Mouse (Mus musculus) midbrain, embryonic 11.5 days (tissue): ENCODE results near the gene Lrrc20. TPM values are rescaled to one million over a fixed set of nuclear protein-coding genes. Genes with fewer than 3 reads are reported as not detected.

Experiments used
- ATAC-seq: fragments of 200-750 bp; cut with Nextera tagmentation; 2 replicates; pipeline ENCODE4 v1.8.0; 2017; ENCODE audit warnings: moderate TSS enrichment, moderate library complexity; ENCODE audit not compliant: low FRiP score
- DNase-seq: peaks from one replicate; pipeline ENCODE4 v3.0.0; 2015; ENCODE audit warnings: low spot score; ENCODE audit errors: missing footprints
- H3K27ac ChIP-seq: fragments of 300-500 bp; sonication (generic); 2 replicates; pipeline ENCODE4 v1.5.1; 2014; ENCODE audit warnings: low read depth, low read length
- H3K27me3 ChIP-seq: fragments of 300-500 bp; sonication (generic); 2 replicates; pipeline ENCODE4 v1.6.1; 2014; ENCODE audit warnings: mild to moderate bottlenecking, low read length, moderate library complexity, mixed read lengths; ENCODE audit not compliant: control insufficient read depth, insufficient read depth
- H3K36me3 ChIP-seq: fragments of 300-500 bp; sonication (generic); 2 replicates; pipeline ENCODE4 v1.6.1; 2014; ENCODE audit warnings: mild to moderate bottlenecking, low read length, moderate library complexity, mixed read lengths; ENCODE audit not compliant: control insufficient read depth, insufficient read depth
- H3K4me1 ChIP-seq: fragments of 300-500 bp; sonication (generic); 2 replicates; pipeline ENCODE4 v1.6.1; 2014; ENCODE audit warnings: low read length; ENCODE audit not compliant: control insufficient read depth, insufficient read depth
- H3K4me2 ChIP-seq: fragments of 300-500 bp; sonication (generic); 2 replicates; pipeline ENCODE4 v1.6.1; 2014; ENCODE audit warnings: mild to moderate bottlenecking, moderate library complexity
- H3K4me3 ChIP-seq: fragments of 300-500 bp; sonication (generic); 2 replicates; pipeline ENCODE4 v1.5.1; 2014; ENCODE audit warnings: low read depth, low read length
- H3K9ac ChIP-seq: fragments of 300-500 bp; sonication (generic); 2 replicates; pipeline ENCODE4 v1.6.1; 2014; ENCODE audit warnings: low read length
- H3K9me3 ChIP-seq: fragments of 300-500 bp; sonication (generic); 2 replicates; pipeline ENCODE4 v1.6.1; 2016; ENCODE audit warnings: low read length; ENCODE audit not compliant: control insufficient read depth
- WGBS: fragments of 180-500 bp; shearing (Covaris S2); extraction: QIAGEN DNeasy Blood & Tissue Kit; methylation state at CpG from one replicate; pipeline ENCODE4 v1.1.7; 2014; 5-methylcytosine and 5-hydroxymethylcytosine counted together
- polyA plus RNA-seq: library from polyadenylated mRNA; unstranded; fragments of >200 nt; fragmentation: Nextera tagmentation; extraction: Ambion mirVana; gene quantifications from 2 replicates; pipeline ENCODE4 v1.2.1, GENCODE M21; 2014

Lrrc20 gene
- polyA plus RNA-seq, 1 experiment from 2014 or later = 9.8 TPM

DNA sequence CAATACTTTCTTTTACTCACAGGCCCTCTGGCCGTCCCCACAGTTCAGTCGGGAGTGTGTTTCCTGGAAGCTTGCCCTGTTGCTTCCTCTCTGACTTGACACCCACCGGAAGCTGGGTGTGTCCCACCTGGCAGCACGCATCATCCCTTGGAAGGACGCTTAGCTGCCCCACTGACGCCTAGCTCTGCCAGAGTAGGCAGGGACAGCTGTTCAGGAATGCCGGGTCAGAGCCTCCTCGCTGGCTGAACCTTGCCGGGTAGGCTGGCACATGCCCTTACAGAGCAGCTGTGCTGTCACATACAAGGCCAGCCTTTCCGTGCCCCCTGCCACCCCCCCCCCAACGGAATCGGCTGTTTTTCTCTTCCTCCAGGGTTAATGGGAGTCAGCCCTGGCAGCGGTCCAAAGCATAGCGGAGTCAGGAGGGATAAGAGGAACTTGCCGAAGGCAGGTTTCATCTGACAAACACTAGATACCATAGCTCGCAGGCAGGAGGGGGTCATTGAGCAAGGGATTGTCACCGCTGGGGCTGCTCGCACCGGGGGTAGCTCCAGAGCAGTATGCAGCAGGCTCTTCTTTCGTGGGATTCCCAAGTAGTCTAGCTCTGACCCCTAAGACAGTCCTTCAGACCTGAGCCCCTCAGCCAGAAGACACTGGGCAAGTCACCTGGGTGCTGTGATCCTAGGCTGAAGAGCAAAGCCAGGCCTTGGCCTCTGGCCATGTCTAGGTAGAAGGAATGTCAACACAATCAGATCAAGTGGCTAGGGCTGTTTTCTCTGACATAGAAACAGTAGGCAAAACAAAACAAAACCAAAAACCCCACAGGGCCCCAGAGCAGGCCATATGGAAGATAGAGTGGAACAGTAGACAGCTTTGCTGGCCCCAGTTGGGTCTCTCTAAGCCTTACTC, 60.8 kb downstream of the Lrrc20 start:
- no peak overlapping the region for H3K4me3 ChIP-seq
- H3K27ac ChIP-seq = no peak overlapping the region
- H3K27me3 ChIP-seq = no peaks in the 10 kb centered on the region
- H3K9me3 ChIP-seq = no peaks in the 10 kb centered on the region
- no peak overlapping the region for H3K4me2 ChIP-seq
- H3K4me1 ChIP-seq = peaks cover 28% of the 10 kb centered on the region
- no peak overlapping the region for H3K9ac ChIP-seq
- H3K36me3 ChIP-seq = no peaks in the 10 kb centered on the region
- no peak for ATAC-seq
- 69% methylated on average over 20 of the region's 20 CpGs for WGBS
- DNase-seq = peak; percentile 87

DNA sequence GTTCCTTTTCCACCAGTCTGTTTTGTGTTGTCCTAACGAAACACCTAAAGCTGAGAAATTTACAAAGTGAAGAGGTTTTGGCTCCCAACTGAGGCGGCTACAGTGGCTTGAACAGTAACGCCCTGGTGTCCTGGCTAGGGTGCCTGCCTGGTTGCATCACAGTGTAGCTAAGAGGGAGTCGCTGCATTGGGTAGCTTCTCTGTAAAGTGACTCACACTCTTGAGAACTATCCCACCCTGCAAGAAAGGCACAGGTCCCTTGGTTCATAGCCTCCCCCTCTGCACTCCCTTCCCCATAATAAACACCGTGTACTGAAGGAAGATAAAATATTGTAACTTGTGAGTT, 61.4 kb downstream of the Lrrc20 start:
- DNase-seq (no peak), ATAC-seq (no peak)
- no peak overlapping the region for H3K4me3 ChIP-seq
- peaks cover 28% of the 10 kb centered on the region for H3K4me1 ChIP-seq
- no peak overlapping the region for H3K9ac ChIP-seq
- WGBS = 83% methylated on average over 5 of the region's 5 CpGs
- no peaks in the 10 kb centered on the region for H3K27me3 ChIP-seq
- H3K27ac ChIP-seq = no peak overlapping the region
- no peaks in the 10 kb centered on the region for H3K36me3 ChIP-seq
- no peak overlapping the region for H3K4me2 ChIP-seq
- H3K9me3 ChIP-seq = no peaks in the 10 kb centered on the region

DNA sequence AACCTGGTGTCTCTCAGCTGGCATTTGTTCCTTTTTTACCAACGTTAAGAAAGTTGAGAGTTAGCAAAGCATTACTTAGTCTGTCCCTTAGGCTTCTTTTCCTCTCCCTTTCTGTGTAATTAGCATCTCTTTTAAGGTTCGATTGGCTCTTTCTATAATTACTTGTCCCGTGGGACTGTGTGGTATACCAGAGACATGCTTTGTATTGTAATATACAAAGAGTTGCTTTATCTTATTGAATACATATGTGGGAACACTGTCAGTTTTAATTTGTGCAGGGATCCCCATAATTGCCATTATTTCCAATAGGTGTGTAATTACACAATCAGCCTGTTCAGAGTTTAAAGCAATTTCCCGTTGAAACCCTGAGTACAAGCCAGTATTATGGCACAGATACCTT, 62.8 kb downstream of the Lrrc20 start:
- H3K36me3 ChIP-seq = no peaks in the 10 kb centered on the region
- no peak for DNase-seq
- peaks cover 28% of the 10 kb centered on the region for H3K4me1 ChIP-seq

DNA sequence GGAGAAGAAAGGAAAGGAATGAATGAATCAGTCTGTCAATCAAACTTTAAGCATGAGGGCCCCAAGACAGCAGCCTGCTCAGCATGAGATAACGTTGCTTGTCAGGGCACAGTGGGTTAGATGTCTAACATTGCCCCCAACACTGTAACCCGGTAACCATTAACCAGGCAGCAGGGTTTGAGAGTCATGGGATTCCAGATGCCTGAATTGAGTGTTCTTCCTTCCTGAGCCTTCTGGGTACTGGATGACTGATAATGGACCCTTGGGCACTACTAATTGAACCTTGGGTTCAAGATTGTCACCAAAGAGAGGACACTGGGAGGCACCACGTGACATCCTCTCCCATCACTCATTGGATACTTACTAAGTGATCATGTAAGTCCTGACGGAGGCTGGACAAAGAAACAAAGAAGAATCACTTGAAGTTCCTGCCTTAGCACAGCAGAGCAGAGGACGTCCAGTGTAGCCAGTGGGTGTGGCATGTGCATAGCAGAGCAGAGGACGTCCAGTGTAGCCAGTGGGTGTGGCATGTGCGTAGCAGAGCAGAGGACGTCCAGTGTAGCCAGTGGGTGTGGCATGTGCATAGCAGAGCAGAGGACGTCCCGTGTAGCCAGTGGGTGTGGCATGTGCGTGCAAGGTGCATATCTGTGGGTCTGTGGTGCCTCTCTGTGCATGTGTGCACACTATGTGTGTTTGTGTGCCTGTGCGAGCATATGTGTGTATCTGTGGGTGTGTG, 68.7 kb downstream of the Lrrc20 start:
- Histone ChIP-seq H3K36me3 (no peaks in the 10 kb centered on the region), H3K4me1 (0 out of 2 replicates have a peak, but pooled peaks cover 3% of the 10 kb centered on the region), H3K9ac (no peak overlapping the region), H3K4me2 (no peak overlapping the region), H3K27ac (no peak overlapping the region), H3K9me3 (no peaks in the 10 kb centered on the region), H3K4me3 (no peak overlapping the region), H3K27me3 (no peaks in the 10 kb centered on the region)
- 65% methylated on average over 12 of the region's 12 CpGs for WGBS
- ATAC-seq (peak; percentile 30; the same call in 1 of the 2 replicates), DNase-seq (peak; percentile 75)

More for the DNA sequence above, 62.8 kb downstream of the Lrrc20 start:
- no peaks in the 10 kb centered on the region for H3K9me3 ChIP-seq
- 66% methylated on average over 4 of the region's 4 CpGs for WGBS
- no peak overlapping the region for H3K27ac ChIP-seq
- H3K4me2 ChIP-seq = no peak overlapping the region
- H3K4me3 ChIP-seq = no peak overlapping the region
- ATAC-seq = no peak
- H3K9ac ChIP-seq = no peak overlapping the region
- H3K27me3 ChIP-seq = no peaks in the 10 kb centered on the region

DNA sequence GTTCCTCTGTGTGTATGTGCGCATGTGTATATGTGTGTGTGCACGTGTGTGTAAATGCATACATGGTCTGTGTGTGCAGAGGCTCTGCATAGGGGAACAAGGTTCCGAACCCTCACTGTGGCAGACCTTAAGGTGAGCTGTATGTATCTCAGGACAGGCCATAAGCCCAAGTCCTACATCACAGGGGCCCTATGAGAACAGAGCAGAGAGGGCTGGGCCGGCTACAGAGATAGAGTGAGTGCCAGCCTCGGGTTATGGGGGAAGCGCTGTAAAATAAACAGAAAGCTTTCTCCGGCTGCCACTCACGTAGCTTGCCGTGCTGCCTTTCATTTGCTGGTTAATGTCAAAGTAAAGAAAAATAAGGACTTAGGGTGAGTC, 69.3 kb downstream of the Lrrc20 start:
- H3K9me3 ChIP-seq = no peaks in the 10 kb centered on the region
- H3K4me3 ChIP-seq = no peak overlapping the region
- no peaks in the 10 kb centered on the region for H3K27me3 ChIP-seq
- no peak overlapping the region for H3K4me2 ChIP-seq
- H3K4me1 ChIP-seq = 0 out of 2 replicates have a peak, but pooled peaks cover 3% of the 10 kb centered on the region
- 85% methylated on average over 9 of the region's 9 CpGs for WGBS
- no peak overlapping the region for H3K27ac ChIP-seq
- no peaks in the 10 kb centered on the region for H3K36me3 ChIP-seq
- DNase-seq = peak; percentile 81
- ATAC-seq = no peak
- no peak overlapping the region for H3K9ac ChIP-seq

DNA sequence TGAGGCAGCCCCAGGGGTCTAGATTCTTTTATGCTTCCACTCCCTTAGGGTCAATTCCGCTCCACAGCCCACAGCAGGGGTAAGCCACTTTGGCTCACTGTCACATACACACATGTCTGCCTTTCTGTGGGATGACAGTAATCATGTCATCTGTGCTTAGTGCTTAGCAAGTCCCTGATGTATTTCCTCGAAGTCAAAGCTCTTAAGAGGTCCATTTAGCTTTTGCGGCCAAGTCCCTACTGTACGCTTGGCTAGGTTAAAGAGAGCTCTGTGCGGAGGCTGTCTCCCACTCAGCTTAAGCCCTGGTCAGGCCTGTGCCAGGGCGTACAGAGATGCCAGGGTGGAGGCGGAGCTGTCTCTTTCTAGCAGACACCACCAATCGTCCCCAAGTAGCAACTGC, 74.5 kb downstream of the Lrrc20 start:
- Histone ChIP-seq H3K36me3 (no peaks in the 10 kb centered on the region), H3K27ac (no peak overlapping the region), H3K4me1 (no peaks in the 10 kb centered on the region), H3K27me3 (no peaks in the 10 kb centered on the region), H3K9ac (no peak overlapping the region), H3K4me2 (no peak overlapping the region), H3K9me3 (no peaks in the 10 kb centered on the region), H3K4me3 (no peak overlapping the region)
- 81% methylated on average over 8 of the region's 8 CpGs for WGBS
- ATAC-seq (no peak), DNase-seq (no peak)

DNA sequence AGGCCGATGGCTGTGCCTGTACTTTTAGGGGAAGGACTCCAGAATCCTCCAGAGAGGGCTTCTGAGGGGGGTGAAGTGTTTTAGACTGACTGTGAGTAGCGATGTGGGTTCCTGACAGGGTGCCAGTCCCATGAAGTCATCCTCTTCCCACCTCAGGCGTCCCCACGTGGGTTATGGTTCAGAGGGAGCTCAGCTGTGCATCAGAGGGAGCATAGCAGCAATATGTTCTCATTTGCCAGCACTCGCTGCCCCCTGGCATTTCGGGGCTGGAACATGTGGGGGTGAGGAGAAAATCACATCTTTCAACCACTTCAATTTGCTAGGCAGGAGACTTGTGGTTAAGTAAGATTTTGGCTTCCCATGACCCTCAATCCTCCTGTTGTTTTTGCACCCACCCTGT, 79.6 kb downstream of the Lrrc20 start:
- Histone ChIP-seq H3K9me3 (no peaks in the 10 kb centered on the region), H3K36me3 (no peaks in the 10 kb centered on the region), H3K4me3 (no peak overlapping the region), H3K4me2 (no peak overlapping the region), H3K4me1 (no peaks in the 10 kb centered on the region), H3K9ac (no peak overlapping the region), H3K27ac (no peak overlapping the region), H3K27me3 (no peaks in the 10 kb centered on the region)
- WGBS = 88% methylated on average over 6 of the region's 6 CpGs
- no peak for ATAC-seq
- DNase-seq = no peak

DNA sequence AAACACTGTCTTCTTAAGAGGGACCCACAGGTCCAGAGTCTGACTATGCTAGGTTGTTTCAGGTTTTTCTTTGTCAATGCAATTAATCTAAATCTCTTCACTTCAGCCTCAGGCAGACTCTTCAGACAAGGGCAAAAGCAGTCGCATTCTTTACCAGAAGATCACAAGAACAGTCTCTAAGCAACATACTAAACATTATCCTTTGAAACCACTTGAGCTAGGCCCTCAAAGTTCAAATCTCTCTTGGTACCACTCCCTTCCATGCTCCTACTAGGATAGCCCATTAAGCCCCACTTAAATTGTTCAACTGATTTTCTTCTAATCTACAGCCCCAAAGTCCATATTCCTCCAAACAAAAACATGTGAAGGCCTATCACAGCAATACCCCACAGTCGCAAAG, 83.0 kb downstream of the Lrrc20 start:
- Histone ChIP-seq H3K4me1 (no peaks in the 10 kb centered on the region), H3K27ac (no peak overlapping the region), H3K36me3 (no peaks in the 10 kb centered on the region), H3K27me3 (no peaks in the 10 kb centered on the region), H3K9ac (no peak overlapping the region), H3K9me3 (no peaks in the 10 kb centered on the region), H3K4me3 (no peak overlapping the region), H3K4me2 (no peak overlapping the region)
- no peak for DNase-seq
- 74% methylated on average over 2 of the region's 2 CpGs for WGBS
- ATAC-seq = no peak

DNA sequence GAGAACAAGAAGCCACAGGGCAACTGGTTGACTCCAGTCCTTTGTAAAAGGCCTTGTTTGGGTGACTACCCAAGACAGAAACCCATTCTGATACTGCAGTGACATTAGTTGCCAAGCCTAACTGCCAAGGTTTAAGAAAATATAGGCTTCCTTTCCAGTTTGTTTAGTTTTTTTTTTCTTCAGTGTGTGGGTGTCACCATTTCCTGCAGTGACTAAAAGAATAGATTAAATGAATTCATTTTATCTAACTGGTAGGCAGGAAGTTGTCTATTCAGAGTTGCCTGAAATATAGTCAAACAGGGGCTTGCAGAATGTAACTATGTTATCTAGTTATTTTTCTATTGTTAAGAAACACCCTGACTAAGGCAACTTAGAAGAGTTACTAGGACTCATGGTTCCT, 83.9 kb downstream of the Lrrc20 start:
- Histone ChIP-seq H3K4me1 (no peaks in the 10 kb centered on the region), H3K4me2 (no peak overlapping the region), H3K27ac (no peak overlapping the region), H3K9me3 (no peaks in the 10 kb centered on the region), H3K9ac (no peak overlapping the region), H3K27me3 (no peaks in the 10 kb centered on the region), H3K4me3 (no peak overlapping the region), H3K36me3 (no peaks in the 10 kb centered on the region)
- DNase-seq = no peak
- no peak for ATAC-seq
